Mouse (Mus musculus) limb, embryonic 10.5 days (tissue): ENCODE measurements around the gene Spata31d1a. TPM values are rescaled to one million over a fixed set of nuclear protein-coding genes. Genes with fewer than 3 reads are reported as not detected.
"Not testable (repeated sequence)": the region's sequence is repeated elsewhere in the genome, so short reads cannot be mapped to it uniquely, and the experiment has no call there.

Source experiments
- DNase-seq: peaks from one replicate; pipeline ENCODE4 v3.0.0-alpha.2; 2017; ENCODE audit warnings: low spot score
- H3K27ac ChIP-seq: fragments of 300-500 bp; sonication (generic); 2 replicates; pipeline ENCODE4 v1.5.1; 2016; ENCODE audit warnings: mild to moderate bottlenecking
- H3K27me3 ChIP-seq: fragments of 300-500 bp; sonication (generic); 2 replicates; pipeline ENCODE4 v1.6.1; 2016; ENCODE audit warnings: low read depth, mild to moderate bottlenecking; ENCODE audit not compliant: poor library complexity, severe bottlenecking
- H3K36me3 ChIP-seq: fragments of 300-500 bp; sonication (generic); 2 replicates; pipeline ENCODE4 v1.6.1; 2016; ENCODE audit warnings: mild to moderate bottlenecking, moderate library complexity
- H3K4me1 ChIP-seq: fragments of 300-500 bp; sonication (generic); 2 replicates; pipeline ENCODE4 v1.6.1; 2016
- H3K4me3 ChIP-seq: fragments of 300-500 bp; sonication (generic); 2 replicates; pipeline ENCODE4 v1.5.1; 2016; ENCODE audit warnings: mild to moderate bottlenecking, moderate library complexity
- H3K9me3 ChIP-seq: fragments of 300-500 bp; sonication (generic); replicated peaks from 2 replicates; pipeline ENCODE4 v1.6.1; 2016; ENCODE audit warnings: mild to moderate bottlenecking
- WGBS: fragments of 180-500 bp; shearing (Covaris S2); methylation state at CpG from one replicate; pipeline ENCODE4 v1.1.7; 2016; 5-methylcytosine and 5-hydroxymethylcytosine counted together
- polyA plus RNA-seq: library from polyadenylated mRNA; unstranded; fragments of >200 nt; fragmentation: Nextera tagmentation; extraction: Ambion mirVana; gene quantifications from 2 replicates; pipeline ENCODE4 v1.2.1, GENCODE M21; 2016

Gene Spata31d1a
- polyA plus RNA-seq: 0.05 TPM in 1 of 2 replicates, not detected in the other

GRCm38 (mm10) chr13:59710230-59710629 lies at the start of gene Spata31d1a:
Gene Spata31d1a, minus strand, starts transcription at chr13:59710330.
- H3K27ac ChIP-seq: no peak within 1 kb of the TSS
- no peaks in the 10 kb centered on the region for H3K27me3 ChIP-seq
- no peaks in the 10 kb centered on the region for H3K4me1 ChIP-seq
- WGBS: 86% methylated on average over 15 of the region's 15 CpGs
- H3K36me3 ChIP-seq: no peaks in the 10 kb centered on the region
- no peaks in the 10 kb centered on the region for H3K9me3 ChIP-seq
- H3K4me3 ChIP-seq: no peak within 1 kb of the TSS
- DNase-seq: no peak

DNA sequence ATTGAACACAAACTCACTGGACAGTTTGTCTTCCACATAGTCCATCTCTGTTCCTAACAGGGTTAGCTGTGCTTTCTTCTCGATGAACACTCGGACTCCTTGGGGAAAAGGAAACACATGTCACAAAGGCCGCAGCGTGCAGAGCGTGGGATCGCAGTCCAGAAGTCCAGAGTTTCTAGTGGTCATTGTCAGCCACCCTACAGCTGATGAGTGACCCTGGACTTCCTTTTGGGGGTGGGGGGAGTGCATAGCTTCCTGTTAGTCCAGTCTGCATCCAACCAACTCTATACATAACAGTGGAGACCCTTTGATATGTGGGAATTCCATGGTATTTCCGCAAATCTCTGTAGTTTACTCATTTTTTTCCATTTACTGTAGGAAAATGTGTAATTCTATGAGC lies 46.8 kb upstream of the Spata31d1a start:
- Histone ChIP-seq H3K27me3 (no peaks in the 10 kb centered on the region), H3K27ac (no peak overlapping the region), H3K36me3 (peaks cover 75% of the 10 kb centered on the region), H3K4me1 (no peaks in the 10 kb centered on the region), H3K9me3 (no peaks in the 10 kb centered on the region), H3K4me3 (no peak overlapping the region)
- 95% methylated on average over 7 of the region's 7 CpGs for WGBS
- DNase-seq: no peak

DNA sequence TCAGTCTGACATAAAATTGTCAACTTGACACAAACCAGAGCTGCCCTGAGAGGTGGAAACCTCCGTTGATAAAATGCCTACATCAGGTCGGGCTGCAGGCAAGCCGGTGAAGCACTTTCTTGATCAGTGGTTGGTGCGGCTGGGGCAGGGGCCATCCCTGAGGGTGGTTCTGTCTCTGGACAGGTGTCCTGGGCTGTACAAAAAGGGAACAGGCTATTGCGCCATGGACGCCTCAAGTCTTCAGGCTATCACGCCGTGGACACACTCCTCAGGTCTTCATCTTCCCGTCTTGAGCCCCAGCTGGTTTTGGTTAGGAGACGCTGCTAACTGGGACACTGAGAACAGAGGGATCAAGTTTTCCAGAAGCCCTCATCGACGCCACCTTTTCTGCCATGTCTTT lies 40.2 kb upstream of the Spata31d1a start:
- WGBS: 27% methylated on average over 12 of the region's 12 CpGs
- Histone ChIP-seq H3K27me3 (no peaks in the 10 kb centered on the region), H3K27ac (no peak overlapping the region), H3K4me3 (no peak overlapping the region), H3K4me1 (peaks cover 18% of the 10 kb centered on the region), H3K9me3 (no peaks in the 10 kb centered on the region), H3K36me3 (peaks cover 16% of the 10 kb centered on the region)
- peak; percentile 40 for DNase-seq

DNA sequence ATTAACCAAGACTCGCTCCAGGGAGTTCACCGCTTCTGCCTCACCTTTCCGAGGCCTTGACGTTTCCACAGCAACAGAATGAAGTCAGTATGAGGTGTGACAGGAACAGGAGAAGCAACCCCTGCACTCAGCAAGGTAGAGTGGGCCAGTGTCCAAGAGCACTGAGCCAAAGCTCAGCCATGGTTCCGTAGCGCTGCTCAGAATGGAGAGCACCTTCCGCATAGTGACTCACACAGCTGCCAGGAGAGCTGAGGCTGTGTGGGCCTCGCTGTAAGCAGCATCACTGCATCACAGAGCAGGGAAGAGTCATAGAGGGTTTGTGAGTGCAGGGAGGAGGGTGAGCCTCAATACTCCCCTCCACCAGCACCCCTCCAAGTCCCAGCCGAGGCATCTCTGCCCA lies 36.6 kb upstream of the Spata31d1a start, which contains the start of gene 1700014D04Rik:
Gene 1700014D04Rik (minus strand): TSS at position 42 of the 400 bp plus-strand sequence.
- Histone ChIP-seq H3K9me3 (no peaks in the 10 kb centered on the region), H3K27ac (no peak within 1 kb of the TSS), H3K4me3 (no peak within 1 kb of the TSS), H3K36me3 (no peaks in the 10 kb centered on the region), H3K4me1 (peaks cover 18% of the 10 kb centered on the region), H3K27me3 (no peaks in the 10 kb centered on the region)
- WGBS: 80% methylated on average over 9 of the region's 9 CpGs
- no peak for DNase-seq

GRCm38 (mm10) chr13:59746164-59746563 lies 36.0 kb upstream of the Spata31d1a start:
- Histone ChIP-seq H3K4me1 (peaks cover 15% of the 10 kb centered on the region), H3K4me3 (no peak overlapping the region), H3K27me3 (no peaks in the 10 kb centered on the region), H3K9me3 (no peaks in the 10 kb centered on the region), H3K27ac (no peak overlapping the region), H3K36me3 (no peaks in the 10 kb centered on the region)
- DNase-seq: peak; percentile 47
- 66% methylated on average over 6 of the region's 6 CpGs for WGBS

- H3K4me1 ChIP-seq: peaks cover 8% of the 10 kb centered on the region
- no peaks in the 10 kb centered on the region for H3K36me3 ChIP-seq
- no peak for DNase-seq
- no peak overlapping the region for H3K27ac ChIP-seq
- no peak overlapping the region for H3K4me3 ChIP-seq
- no peaks in the 10 kb centered on the region for H3K9me3 ChIP-seq
- 88% methylated on average over 6 of the region's 6 CpGs for WGBS
- H3K27me3 ChIP-seq: no peaks in the 10 kb centered on the region
Measured at GRCm38 (mm10) chr13:59745462-59745861, 35.3 kb upstream of the Spata31d1a start.

DNA sequence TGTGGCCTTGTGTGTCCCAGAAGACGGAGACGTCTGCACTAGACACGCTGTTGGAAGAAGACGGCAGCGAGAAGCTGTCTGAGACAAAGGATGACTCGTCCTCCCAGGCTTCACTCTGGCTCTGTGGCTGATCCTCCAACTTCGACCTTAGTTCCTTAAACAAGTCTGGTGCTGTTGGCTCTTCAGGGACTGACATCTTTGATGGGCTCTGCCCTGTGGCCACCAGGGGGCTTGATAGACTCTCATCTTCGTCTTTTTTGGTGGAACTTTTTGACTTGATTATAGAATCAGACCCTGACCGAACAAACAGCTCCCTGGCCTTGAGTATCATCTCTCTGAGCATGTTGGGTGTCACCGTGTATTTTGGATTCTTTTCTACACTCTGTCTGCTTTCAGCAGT lies 31.6 kb upstream of the Spata31d1a start:
- no peaks in the 10 kb centered on the region for H3K27me3 ChIP-seq
- WGBS: 82% methylated on average over 10 of the region's 10 CpGs
- DNase-seq: no peak
- no peaks in the 10 kb centered on the region for H3K9me3 ChIP-seq
- no peaks in the 10 kb centered on the region for H3K4me1 ChIP-seq
- H3K36me3 ChIP-seq: no peaks in the 10 kb centered on the region
- no peak overlapping the region for H3K4me3 ChIP-seq
- H3K27ac ChIP-seq: no peak overlapping the region

- H3K27me3 ChIP-seq: no peaks in the 10 kb centered on the region
- no peak overlapping the region for H3K4me3 ChIP-seq
- H3K9me3 ChIP-seq: no peaks in the 10 kb centered on the region
- DNase-seq: no peak
- no peaks in the 10 kb centered on the region for H3K36me3 ChIP-seq
- WGBS: 94% methylated on average over 11 of the region's 11 CpGs
- H3K4me1 ChIP-seq: no peaks in the 10 kb centered on the region
- no peak overlapping the region for H3K27ac ChIP-seq
Measured at GRCm38 (mm10) chr13:59741096-59741495, 31.0 kb upstream of the Spata31d1a start.

GRCm38 (mm10) chr13:59739397-59739796 lies 29.3 kb upstream of the Spata31d1a start:
- H3K9me3 ChIP-seq: no peaks in the 10 kb centered on the region
- no peak for DNase-seq
- no peak overlapping the region for H3K27ac ChIP-seq
- H3K4me1 ChIP-seq: 0 out of 2 replicates have a peak, but pooled peaks cover 3% of the 10 kb centered on the region
- no peaks in the 10 kb centered on the region for H3K27me3 ChIP-seq
- no peaks in the 10 kb centered on the region for H3K36me3 ChIP-seq
- H3K4me3 ChIP-seq: no peak overlapping the region
- 91% methylated on average over 4 of the region's 4 CpGs for WGBS

GRCm38 (mm10) chr13:59738455-59738854 lies 28.3 kb upstream of the Spata31d1a start:
- 88% methylated on average over 2 of the region's 2 CpGs for WGBS
- Histone ChIP-seq H3K27me3 (no peaks in the 10 kb centered on the region), H3K27ac (no peak overlapping the region), H3K4me1 (0 out of 2 replicates have a peak, but pooled peaks cover 3% of the 10 kb centered on the region), H3K36me3 (no peaks in the 10 kb centered on the region), H3K4me3 (no peak overlapping the region), H3K9me3 (no peaks in the 10 kb centered on the region)
- DNase-seq: no peak

- Histone ChIP-seq H3K27ac (no peak overlapping the region), H3K4me3 (no peak overlapping the region), H3K27me3 (no peaks in the 10 kb centered on the region), H3K4me1 (0 out of 2 replicates have a peak, but pooled peaks cover 3% of the 10 kb centered on the region), H3K36me3 (no peaks in the 10 kb centered on the region), H3K9me3 (no peaks in the 10 kb centered on the region)
- WGBS: 25% methylated on average over 3 of the region's 3 CpGs
- DNase-seq: no peak
Measured at GRCm38 (mm10) chr13:59735190-59735589, 25.1 kb upstream of the Spata31d1a start.

DNA sequence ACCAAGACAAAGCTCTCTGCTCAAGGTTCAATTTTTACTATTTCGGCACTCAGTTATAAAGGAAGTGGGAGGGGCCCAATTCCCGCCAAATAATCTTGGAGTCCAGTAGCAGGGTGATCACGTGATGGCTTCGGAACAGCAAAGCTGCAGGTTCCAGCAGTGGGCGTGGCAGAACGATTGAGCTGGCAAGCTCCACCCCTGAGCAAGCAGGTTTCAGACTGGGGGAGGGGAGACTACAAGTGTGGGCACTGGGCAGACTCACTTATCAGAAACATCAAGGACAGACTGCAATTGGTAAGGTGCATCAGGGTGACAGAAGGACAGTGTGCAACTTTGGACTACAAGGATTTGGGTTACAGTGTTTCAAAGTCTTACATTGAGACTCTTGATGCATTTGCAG lies 24.2 kb upstream of the Spata31d1a start:
- WGBS: 44% methylated on average over 6 of the region's 6 CpGs
- H3K4me3 ChIP-seq, H3K9me3 ChIP-seq, H3K27me3 ChIP-seq, H3K27ac ChIP-seq, H3K4me1 ChIP-seq, DNase-seq, H3K36me3 ChIP-seq: not testable (repeated sequence)

GRCm38 (mm10) chr13:59733936-59734335 lies 23.8 kb upstream of the Spata31d1a start:
- no peak overlapping the region for H3K27ac ChIP-seq
- no peaks in the 10 kb centered on the region for H3K36me3 ChIP-seq
- no peak for DNase-seq
- H3K9me3 ChIP-seq: no peaks in the 10 kb centered on the region
- 0 out of 2 replicates have a peak, but pooled peaks cover 3% of the 10 kb centered on the region for H3K4me1 ChIP-seq
- WGBS: 83% methylated on average over 4 of the region's 4 CpGs
- no peak overlapping the region for H3K4me3 ChIP-seq
- H3K27me3 ChIP-seq: 0 out of 2 replicates have a peak, but pooled peaks cover 5% of the 10 kb centered on the region

GRCm38 (mm10) chr13:59731652-59732051 lies 21.5 kb upstream of the Spata31d1a start, which contains the start of gene Spata31d1d:
Gene Spata31d1d, minus strand, starts transcription at chr13:59731752.
- WGBS: 46% methylated on average over 7 of the region's 7 CpGs
- H3K27me3 ChIP-seq: peaks cover 17% of the 10 kb centered on the region
- no peak within 1 kb of the TSS for H3K4me3 ChIP-seq
- H3K9me3 ChIP-seq: no peaks in the 10 kb centered on the region
- H3K4me1 ChIP-seq: peaks cover 3% of the 10 kb centered on the region; the same call in 1 of the 2 replicates
- H3K27ac ChIP-seq: no peak within 1 kb of the TSS
- no peaks in the 10 kb centered on the region for H3K36me3 ChIP-seq
- DNase-seq: no peak
